Mouse (Mus musculus) monocyte, adult 5-6 weeks (primary cell): ENCODE results near the gene Mien1. TPM values are rescaled to one million over a fixed set of nuclear protein-coding genes. Genes with fewer than 3 reads are reported as not detected.

ENCODE experiments used
- ATAC-seq: fragments of 153-309, 156-312 bp; replicated peaks from 2 replicates; pipeline ENCODE4 v1.8.0; 2017; ENCODE audit warnings: mild to moderate bottlenecking; ENCODE audit not compliant: low TSS enrichment, insufficient number of reproducible peaks, severe bottlenecking, poor library complexity, low FRiP score
- total RNA-seq: library from RNA; stranded (forward); fragments of 200-1000, 200-491, 200-594 nt; gene quantifications from 3 replicates; pipeline ENCODE4 v1.2.3, GENCODE M21; 2017

Mien1 gene
- total RNA-seq, 1 experiment from 2014 or later, result 75.9 TPM

GRCm38 (mm10) chr11:98445238-98445637 is 6.4 kb upstream of the Mien1 start:
- no peak for ATAC-seq

DNA sequence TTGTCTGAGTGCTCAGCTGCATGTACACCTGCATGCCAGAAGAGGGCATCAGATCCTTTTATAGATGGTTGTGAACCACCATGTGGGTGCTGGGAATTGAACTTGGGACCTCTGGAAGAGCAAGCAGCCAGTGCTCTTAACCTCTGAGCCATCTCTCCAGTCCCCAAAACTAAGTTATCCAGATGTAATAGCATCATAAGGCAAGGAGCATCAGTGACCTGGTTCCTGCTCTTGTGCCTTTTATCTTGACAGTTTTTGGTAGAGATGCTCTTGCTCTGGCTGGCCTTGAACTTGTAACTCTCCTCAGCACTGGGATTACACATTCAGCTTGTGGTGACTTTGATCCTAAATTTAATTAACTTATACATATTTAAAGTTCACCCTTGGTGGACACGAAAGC is 4.9 kb upstream of the Mien1 start:
- no peak for ATAC-seq

DNA sequence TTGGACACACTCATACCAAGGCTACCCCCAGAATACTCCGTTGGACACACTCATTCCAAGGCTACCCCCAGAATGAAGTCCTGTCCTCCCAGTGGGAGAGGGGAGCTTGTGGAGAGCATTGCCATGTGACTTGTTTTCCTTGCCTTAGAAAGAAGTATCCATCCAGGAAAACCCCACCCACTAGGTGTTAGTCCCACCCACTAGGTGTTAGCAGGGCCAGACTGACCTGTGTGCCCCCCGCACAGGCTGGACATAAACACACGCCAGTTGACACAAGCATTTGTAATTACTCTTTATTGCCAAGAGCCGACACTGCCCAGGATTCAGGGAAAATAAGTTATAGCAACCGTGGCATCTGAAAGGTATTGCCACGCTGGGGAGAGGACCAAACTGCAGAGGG is 1.4 kb downstream of the Mien1 start:
- ATAC-seq, result no peak

DNA sequence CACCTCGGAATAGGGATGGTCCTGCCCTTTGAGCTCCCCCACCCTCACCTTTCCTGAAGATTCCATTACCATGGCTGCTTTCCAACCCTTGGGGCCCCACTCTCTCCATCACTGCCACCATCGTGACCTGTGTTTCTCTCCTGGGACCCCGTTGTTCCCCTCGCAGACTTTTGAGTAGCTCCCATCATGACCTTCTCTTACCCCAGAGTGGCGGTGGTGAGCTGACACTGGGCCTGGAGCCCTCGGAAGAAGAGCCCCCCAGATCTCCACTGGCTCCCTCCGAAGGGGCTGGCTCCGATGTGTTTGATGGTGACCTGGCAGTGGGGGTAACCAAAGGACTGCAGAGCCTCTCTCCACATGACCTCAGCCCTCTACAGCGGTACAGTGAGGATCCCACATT is 3.1 kb downstream of the Mien1 start:
- no peak for ATAC-seq

GRCm38 (mm10) chr11:98431743-98432502 is 6.9 kb downstream of the Mien1 start:
- no peak for ATAC-seq

DNA sequence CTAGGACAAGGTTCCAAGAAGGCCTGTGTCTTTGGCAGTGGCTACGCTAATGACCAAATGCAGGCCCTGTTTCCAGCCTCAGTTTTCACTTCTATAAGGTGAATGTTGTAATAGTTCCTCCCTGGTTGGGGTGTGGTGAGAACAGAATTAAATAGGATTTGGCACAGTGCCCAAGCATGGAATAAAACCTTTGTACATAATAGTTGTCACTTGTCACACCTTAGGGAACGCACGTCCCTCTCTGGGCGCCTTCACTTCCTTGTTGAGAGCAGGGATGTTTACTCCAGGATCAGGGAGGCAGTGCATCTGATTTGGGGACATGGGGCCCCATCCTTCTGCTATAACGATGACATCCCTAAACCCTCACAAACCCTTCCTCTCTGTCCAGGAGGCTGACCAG is 10.4 kb downstream of the Mien1 start:
- ATAC-seq, result no peak

GRCm38 (mm10) chr11:98426592-98426991 is 12.2 kb downstream of the Mien1 start:
- no peak for ATAC-seq

GRCm38 (mm10) chr11:98418939-98419547 is 19.7 kb downstream of the Mien1 start:
- ATAC-seq, result no peak

DNA sequence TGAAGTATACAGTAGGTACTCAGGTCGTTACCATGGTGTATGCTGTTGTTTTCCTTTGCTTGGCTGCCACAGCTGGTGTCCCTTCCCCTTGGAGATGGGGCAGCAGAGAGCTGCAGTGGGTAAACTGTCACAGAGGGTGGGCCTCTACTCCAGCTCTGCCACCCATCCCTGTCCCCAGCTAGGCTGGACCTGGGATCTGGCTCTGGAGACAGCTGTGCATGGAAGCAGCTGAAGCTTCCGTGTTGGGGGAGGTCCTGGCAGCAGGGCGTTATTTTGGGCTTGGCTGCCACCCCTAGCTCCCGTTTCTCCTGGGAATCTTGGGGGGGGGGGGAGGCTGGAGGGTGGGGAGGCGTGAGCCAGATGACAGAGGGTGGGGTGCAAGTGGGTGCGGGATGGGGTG is 20.5 kb downstream of the Mien1 start:
- no peak for ATAC-seq

GRCm38 (mm10) chr11:98417074-98417473 is 21.7 kb downstream of the Mien1 start:
- ATAC-seq, result no peak

DNA sequence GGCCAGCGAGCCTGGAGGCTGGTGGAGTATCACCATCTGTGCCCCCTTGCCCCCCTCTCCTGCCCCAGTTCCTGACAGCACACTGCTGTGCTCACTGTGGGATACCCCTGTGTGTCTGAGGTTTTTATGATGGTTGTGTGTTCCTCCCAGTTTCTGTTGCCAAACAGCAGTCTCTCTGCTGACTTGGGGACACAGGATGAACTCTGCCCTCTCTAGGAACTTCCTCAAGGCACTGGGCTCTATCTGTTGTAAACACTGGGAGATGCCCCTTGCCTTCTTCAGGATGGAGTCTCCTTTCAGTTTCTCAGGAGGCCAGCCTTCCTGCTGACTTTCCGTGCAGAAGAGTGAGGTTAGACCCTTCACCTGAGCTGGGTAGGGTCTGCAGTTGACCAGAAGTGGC is 24.6 kb downstream of the Mien1 start:
- ATAC-seq, result no peak

GRCm38 (mm10) chr11:98413731-98414130 is 25.1 kb downstream of the Mien1 start:
- no peak for ATAC-seq

- no peak for ATAC-seq
Observed at GRCm38 (mm10) chr11:98412797-98413301, 25.9 kb downstream of the Mien1 start.

DNA sequence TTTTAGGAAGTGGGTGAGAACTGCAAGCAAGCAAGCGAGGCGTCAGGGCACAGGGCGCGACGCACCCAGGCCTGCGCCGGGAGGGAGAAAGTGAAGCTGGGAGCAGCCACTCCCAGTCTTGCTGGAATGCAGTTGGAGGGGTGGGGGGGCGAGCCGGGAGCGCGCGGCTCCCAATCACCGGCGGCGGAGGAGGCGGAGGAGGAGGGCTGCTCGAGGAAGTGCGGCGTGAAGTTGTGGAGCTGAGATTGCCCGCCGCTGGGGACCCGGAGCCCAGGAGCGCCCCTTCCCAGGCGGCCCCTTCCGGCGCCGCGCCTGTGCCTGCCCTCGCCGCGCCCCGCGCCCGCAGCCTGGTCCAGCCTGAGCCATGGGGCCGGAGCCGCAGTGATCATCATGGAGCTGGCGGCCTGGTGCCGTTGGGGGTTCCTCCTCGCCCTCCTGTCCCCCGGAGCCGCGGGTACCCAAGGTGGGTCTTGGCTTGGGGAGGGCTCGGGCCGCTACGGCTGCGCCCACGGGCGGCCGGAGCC is 26.5 kb downstream of the Mien1 start, which contains the start of gene Erbb2:
Erbb2 (plus strand) TSS at position 198 of the 524 bp plus-strand sequence.
- no peak for ATAC-seq

DNA sequence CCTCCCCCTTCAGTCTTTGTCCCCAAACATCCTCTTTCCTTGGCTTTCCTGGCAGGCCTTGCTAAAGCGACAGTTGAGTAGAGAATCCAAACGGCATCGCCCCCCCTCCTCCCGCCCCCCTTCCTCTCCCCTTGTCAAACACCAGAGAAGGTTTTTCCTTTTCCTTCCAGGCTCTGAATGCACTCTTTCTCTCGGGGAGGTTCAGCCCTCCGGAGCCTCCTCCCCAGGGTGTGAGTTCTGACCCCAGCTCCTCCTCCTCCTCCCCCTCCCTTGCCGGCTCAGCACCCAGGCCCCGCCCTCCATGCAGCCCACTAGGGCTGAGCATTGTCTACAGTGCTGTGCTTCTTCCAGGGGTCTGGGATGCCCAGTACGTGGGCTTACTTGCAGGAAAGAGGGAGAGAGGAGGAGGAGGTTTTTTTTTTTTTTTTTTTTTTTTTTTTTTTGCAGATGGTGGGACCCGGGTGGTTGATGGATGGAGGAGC is 29.4 kb downstream of the Mien1 start:
- ATAC-seq, result no peak

DNA sequence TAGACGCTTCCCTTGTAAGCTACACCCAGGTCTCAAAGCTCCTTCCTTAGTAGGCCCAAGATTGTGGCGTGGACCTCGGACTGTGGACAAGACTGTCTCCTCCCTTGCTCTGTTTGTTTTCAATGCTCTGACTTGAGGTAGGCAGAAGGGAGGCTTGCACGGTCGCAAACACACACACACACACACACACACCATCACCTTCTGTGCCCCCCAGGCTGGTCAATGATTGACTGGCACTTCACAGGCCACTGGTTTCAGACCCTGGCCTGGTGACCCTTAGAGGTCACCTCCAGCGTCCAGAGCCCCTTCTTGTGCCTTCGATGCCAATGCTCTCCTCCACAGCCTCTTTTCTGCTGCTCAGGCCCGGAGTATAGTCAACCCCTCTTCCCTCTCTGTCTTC is 29.9 kb downstream of the Mien1 start:
- no peak for ATAC-seq

DNA sequence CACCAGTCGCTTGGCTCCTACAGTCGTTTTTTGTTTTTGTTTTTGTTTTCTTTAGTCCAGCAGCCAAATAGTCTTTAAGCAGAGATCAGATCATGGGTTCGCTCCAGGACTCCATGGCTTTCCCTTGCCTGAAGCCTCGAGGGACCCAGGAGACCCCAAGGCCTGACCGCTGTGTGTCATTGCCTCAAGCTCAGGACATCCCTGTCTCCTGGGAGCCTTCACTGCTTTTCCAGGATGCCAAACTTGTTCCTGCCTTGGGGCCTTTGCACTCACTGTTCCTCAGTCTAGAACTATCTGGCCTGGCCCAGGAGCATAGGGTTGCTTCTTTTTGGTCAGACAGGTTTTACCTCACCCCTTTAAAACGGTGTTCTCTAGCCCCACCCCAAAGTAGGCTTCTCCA is 32.2 kb downstream of the Mien1 start:
- ATAC-seq, result no peak

DNA sequence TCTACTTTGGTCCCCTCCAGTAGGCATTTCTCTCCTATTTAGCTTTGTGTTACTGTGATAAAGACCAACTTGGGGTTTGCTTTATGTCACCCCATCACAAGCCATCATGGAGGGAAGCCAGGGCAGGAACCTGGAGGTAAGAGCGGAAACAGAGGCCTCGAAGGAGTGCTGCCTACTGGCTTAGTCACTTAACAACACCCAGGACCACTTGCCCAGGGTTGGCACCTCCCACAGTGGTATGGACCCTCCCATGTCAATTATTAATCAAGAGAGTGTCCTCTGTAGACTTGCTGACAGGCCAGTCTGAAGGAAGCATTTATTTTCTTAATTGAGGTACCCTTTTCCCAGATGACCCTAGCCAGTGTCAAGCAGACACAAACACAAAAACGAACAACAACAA is 38.0 kb downstream of the Mien1 start:
- no peak for ATAC-seq

DNA sequence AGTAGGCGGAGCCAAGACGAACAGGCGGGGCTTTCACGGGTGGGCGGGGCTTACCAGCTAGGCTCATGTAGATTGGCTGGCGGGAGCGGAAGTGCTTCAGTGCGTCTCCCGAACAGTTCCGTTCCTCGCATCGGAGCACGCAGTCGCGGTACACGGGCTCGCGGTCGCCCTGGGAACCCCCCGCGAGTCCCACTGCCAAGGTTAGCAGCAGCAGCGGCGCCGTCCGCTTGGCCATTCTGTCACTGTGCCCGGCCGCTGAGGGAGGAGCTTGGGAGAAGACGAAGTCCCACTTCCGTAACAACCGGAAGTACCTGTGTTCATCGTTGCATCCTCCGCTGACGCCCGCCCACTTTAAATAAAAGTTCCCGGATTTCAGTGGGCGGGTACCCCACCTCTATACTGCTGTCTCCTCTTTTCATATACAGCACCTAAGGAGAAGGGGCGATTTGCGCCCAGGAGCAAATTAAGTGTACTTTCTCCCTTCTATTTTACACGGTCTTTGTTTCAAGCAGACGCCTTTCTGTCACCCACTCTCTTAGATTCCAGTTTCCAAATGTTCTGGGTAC is 38.5 kb downstream of the Mien1 start, which contains the start of gene Pgap3:
Pgap3 (minus strand) TSS at position 330 of the 566 bp plus-strand sequence.
- peak; percentile 88 for ATAC-seq
